Mouse (Mus musculus): Measurements from ENCODE around the gene Slc6a15. TPM values are rescaled to one million over a fixed set of nuclear protein-coding genes. Genes with fewer than 3 reads are reported as not detected.

Slc6a15 gene
- polyA plus RNA-seq (2012; fragmentation: generic; extraction: Trizol) = 1.5 TPM
- long read RNA-seq, experiment 1 = 0 reads
- long read RNA-seq, experiment 2 = 0 reads

DNA sequence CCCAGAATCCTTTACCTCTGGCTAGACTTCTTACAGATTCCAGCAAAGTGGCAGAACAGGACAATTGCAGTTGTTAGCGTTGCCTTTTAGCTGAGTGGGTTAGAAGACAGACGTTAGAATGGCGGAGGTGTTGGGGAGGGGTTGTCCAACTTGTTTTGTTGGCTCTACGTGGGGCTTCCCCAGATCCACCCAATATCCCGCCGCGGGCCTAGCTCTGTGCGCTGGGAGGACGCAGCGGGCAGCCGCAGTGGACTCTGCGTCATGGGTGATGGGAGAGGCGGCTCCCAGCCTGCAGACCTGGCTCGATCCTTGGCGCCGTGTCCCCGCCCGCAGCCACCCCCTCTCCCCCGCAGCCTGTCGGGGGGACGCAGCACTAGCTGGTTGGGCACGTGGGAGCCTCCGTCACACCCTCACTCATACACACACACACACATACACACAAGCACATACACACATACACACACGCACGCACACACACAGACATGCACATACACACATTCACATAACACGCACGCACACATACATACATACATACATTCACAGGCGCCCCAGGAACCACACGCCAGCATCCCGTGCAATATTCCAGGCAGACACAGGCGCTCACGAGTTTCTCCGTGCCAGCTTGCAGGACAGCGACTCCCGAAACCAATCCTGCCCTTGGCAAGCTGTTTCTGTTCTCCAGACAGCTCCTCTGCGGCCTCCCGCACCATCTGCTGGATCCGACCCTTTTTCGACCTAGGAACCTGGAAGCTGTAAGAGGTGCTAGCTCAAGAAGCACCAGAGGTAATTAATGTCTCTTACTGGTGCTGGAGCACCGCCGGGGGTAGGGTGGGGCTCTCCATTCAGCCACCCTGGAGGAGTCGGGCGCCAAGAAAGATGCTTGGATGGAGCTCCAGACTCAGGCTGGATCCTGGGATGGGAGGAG is at the start of gene Slc6a15:
Gene Slc6a15 (plus strand): TSS at position 413 of the 925 bp plus-strand sequence.
- Histone ChIP-seq H3K79me2 (ENCODE audit: control insufficient read depth, insufficient read depth) (no peaks in the 10 kb centered on the region), H3K4me3 (ENCODE audit: insufficient read depth, poor library complexity, severe bottlenecking) (peak within 1 kb of the TSS; percentile 36), H3ac (ENCODE audit: control insufficient read depth, insufficient read length, low read depth) (peak within 1 kb of the TSS; percentile 57), H3K27me3 (ENCODE audit: control insufficient read depth, insufficient read depth, insufficient read length) (no peaks in the 10 kb centered on the region), H3K79me3 (ENCODE audit: low read depth) (no peaks in the 10 kb centered on the region), H3K36me3 (ENCODE audit: control insufficient read depth, insufficient read depth) (no peaks in the 10 kb centered on the region)
- TF ChIP-seq CEBPB (IDR thresholded peaks at IDR 0.05; ENCODE audit: low read depth) (no peak), CTCF (IDR thresholded peaks at IDR 0.05; ENCODE audit: control insufficient read depth, insufficient read depth, insufficient read length) (no peak), FOSL1 (IDR thresholded peaks at IDR 0.05; ENCODE audit: insufficient read depth, low read length, poor library complexity, severe bottlenecking) (no peak), MAX (IDR thresholded peaks at IDR 0.05) (no peak), MYOG (IDR thresholded peaks at IDR 0.05; ENCODE audit: control insufficient read depth, extremely low read depth, insufficient read length) (no peak), MYOD1 (IDR thresholded peaks at IDR 0.05; ENCODE audit: control insufficient read depth, insufficient read length, low read depth) (no peak), USF1 (IDR thresholded peaks at IDR 0.05; ENCODE audit: low read depth) (no peak)

DNA sequence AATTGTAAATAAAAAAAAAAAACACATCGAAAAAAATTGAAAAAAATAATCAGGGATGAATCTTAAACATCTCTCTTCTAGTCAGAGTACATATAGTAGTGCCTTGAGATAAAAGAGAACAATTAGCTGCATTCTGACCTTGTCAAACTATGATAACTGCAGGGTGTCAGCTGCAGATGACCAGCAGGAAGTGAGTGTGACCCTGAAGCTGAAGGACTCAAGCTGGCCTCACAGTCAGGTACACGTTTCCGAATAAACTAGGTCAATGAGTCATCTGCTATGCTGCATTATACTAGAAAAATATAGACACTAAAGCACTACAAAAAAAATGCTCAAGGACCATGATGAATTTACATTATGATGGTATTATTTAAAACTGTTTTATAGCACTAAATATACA is 45.6 kb upstream of the Slc6a15 start:
- Histone ChIP-seq H3K36me3 (ENCODE audit: control insufficient read depth, insufficient read depth) (no peaks in the 10 kb centered on the region), H3K79me2 (ENCODE audit: control insufficient read depth, insufficient read depth) (no peaks in the 10 kb centered on the region), H3ac (ENCODE audit: control insufficient read depth, insufficient read length, low read depth) (no peak overlapping the region), H3K79me3 (ENCODE audit: low read depth) (no peaks in the 10 kb centered on the region), H3K27me3 (ENCODE audit: control insufficient read depth, insufficient read depth, insufficient read length) (no peaks in the 10 kb centered on the region), H3K4me3 (ENCODE audit: insufficient read depth, poor library complexity, severe bottlenecking) (no peak overlapping the region)
- TF ChIP-seq CTCF (IDR thresholded peaks at IDR 0.05; ENCODE audit: control insufficient read depth, insufficient read depth, insufficient read length) = no peak
- no peak for TF ChIP-seq MAX (IDR thresholded peaks at IDR 0.05)
- no peak for TF ChIP-seq MYOD1 (IDR thresholded peaks at IDR 0.05; ENCODE audit: control insufficient read depth, insufficient read length, low read depth)
- no peak for TF ChIP-seq MYOG (IDR thresholded peaks at IDR 0.05; ENCODE audit: control insufficient read depth, extremely low read depth, insufficient read length)
- no peak for TF ChIP-seq CEBPB (IDR thresholded peaks at IDR 0.05; ENCODE audit: low read depth)
- no peak for TF ChIP-seq USF1 (IDR thresholded peaks at IDR 0.05; ENCODE audit: low read depth)
- no peak for TF ChIP-seq FOSL1 (IDR thresholded peaks at IDR 0.05; ENCODE audit: insufficient read depth, low read length, poor library complexity, severe bottlenecking)

DNA sequence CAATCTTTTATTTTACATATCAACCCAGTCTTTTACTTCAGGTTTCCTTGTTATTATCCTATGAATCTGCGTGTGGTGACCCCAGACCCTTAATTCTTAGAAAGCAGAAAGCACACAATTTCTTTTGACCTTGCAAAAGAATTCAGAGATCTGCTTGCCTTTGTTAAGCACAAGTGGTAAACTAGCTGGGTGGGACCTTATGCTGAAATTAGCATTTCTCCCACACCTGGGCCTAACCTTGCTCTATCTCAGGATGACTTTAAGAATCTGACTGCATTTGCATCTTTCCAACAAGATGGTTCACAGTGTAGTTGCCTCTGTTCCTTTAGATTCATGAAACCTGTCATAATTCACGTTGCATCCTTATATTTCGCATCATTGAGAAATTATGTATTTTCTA is 44.2 kb upstream of the Slc6a15 start:
- no peaks in the 10 kb centered on the region for H3K27me3 ChIP-seq (ENCODE audit: control insufficient read depth, insufficient read depth, insufficient read length)
- H3K36me3 ChIP-seq (ENCODE audit: control insufficient read depth, insufficient read depth) = no peaks in the 10 kb centered on the region
- H3K79me3 ChIP-seq (ENCODE audit: low read depth) = no peaks in the 10 kb centered on the region
- no peak overlapping the region for H3ac ChIP-seq (ENCODE audit: control insufficient read depth, insufficient read length, low read depth)
- no peaks in the 10 kb centered on the region for H3K79me2 ChIP-seq (ENCODE audit: control insufficient read depth, insufficient read depth)
- H3K4me3 ChIP-seq (ENCODE audit: insufficient read depth, poor library complexity, severe bottlenecking) = no peak overlapping the region
- no peak for TF ChIP-seq USF1 (IDR thresholded peaks at IDR 0.05; ENCODE audit: low read depth)
- TF ChIP-seq MYOD1 (IDR thresholded peaks at IDR 0.05; ENCODE audit: control insufficient read depth, insufficient read length, low read depth) = no peak
- no peak for TF ChIP-seq MAX (IDR thresholded peaks at IDR 0.05)
- TF ChIP-seq CTCF (IDR thresholded peaks at IDR 0.05; ENCODE audit: control insufficient read depth, insufficient read depth, insufficient read length) = no peak
- TF ChIP-seq MYOG (IDR thresholded peaks at IDR 0.05; ENCODE audit: control insufficient read depth, extremely low read depth, insufficient read length) = no peak
- TF ChIP-seq CEBPB (IDR thresholded peaks at IDR 0.05; ENCODE audit: low read depth) = no peak
- no peak for TF ChIP-seq FOSL1 (IDR thresholded peaks at IDR 0.05; ENCODE audit: insufficient read depth, low read length, poor library complexity, severe bottlenecking)

GRCm38 (mm10) chr10:103334306-103334705 is 33.3 kb upstream of the Slc6a15 start:
- H3K79me3 ChIP-seq (ENCODE audit: low read depth) = no peaks in the 10 kb centered on the region
- no peaks in the 10 kb centered on the region for H3K36me3 ChIP-seq (ENCODE audit: control insufficient read depth, insufficient read depth)
- H3K4me3 ChIP-seq (ENCODE audit: insufficient read depth, poor library complexity, severe bottlenecking) = no peak overlapping the region
- no peaks in the 10 kb centered on the region for H3K79me2 ChIP-seq (ENCODE audit: control insufficient read depth, insufficient read depth)
- no peaks in the 10 kb centered on the region for H3K27me3 ChIP-seq (ENCODE audit: control insufficient read depth, insufficient read depth, insufficient read length)
- H3ac ChIP-seq (ENCODE audit: control insufficient read depth, insufficient read length, low read depth) = no peak overlapping the region
- no peak for TF ChIP-seq MAX (IDR thresholded peaks at IDR 0.05)
- no peak for TF ChIP-seq MYOG (IDR thresholded peaks at IDR 0.05; ENCODE audit: control insufficient read depth, extremely low read depth, insufficient read length)
- TF ChIP-seq CEBPB (IDR thresholded peaks at IDR 0.05; ENCODE audit: low read depth) = no peak
- TF ChIP-seq FOSL1 (IDR thresholded peaks at IDR 0.05; ENCODE audit: insufficient read depth, low read length, poor library complexity, severe bottlenecking) = no peak

DNA sequence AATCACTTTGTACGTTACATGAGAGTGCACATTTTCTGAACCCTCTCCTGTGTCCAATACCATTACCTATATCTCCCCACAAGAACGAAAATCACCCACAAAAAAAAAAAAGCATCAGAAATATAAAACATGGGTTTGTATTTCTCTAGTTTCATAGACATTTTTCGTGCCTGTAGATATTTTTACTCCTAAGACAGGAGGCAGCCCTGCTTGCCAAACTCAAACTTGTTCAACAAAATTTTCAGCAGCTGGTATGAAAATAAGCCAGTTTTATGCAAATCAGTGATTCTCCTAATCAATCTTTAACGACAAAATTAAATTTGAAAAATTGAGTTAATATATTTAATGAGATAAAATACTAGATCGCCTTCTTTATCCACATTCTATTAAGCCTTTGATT is 27.7 kb upstream of the Slc6a15 start:
- Histone ChIP-seq H3K79me3 (ENCODE audit: low read depth) (no peaks in the 10 kb centered on the region), H3ac (ENCODE audit: control insufficient read depth, insufficient read length, low read depth) (no peak overlapping the region), H3K27me3 (ENCODE audit: control insufficient read depth, insufficient read depth, insufficient read length) (no peaks in the 10 kb centered on the region), H3K4me3 (ENCODE audit: insufficient read depth, poor library complexity, severe bottlenecking) (no peak overlapping the region), H3K79me2 (ENCODE audit: control insufficient read depth, insufficient read depth) (no peaks in the 10 kb centered on the region), H3K36me3 (ENCODE audit: control insufficient read depth, insufficient read depth) (no peaks in the 10 kb centered on the region)
- TF ChIP-seq MYOG (IDR thresholded peaks at IDR 0.05; ENCODE audit: control insufficient read depth, extremely low read depth, insufficient read length) (no peak), MAX (IDR thresholded peaks at IDR 0.05) (no peak), MYOD1 (IDR thresholded peaks at IDR 0.05; ENCODE audit: control insufficient read depth, insufficient read length, low read depth) (no peak), FOSL1 (IDR thresholded peaks at IDR 0.05; ENCODE audit: insufficient read depth, low read length, poor library complexity, severe bottlenecking) (no peak), USF1 (IDR thresholded peaks at IDR 0.05; ENCODE audit: low read depth) (no peak), CTCF (IDR thresholded peaks at IDR 0.05; ENCODE audit: control insufficient read depth, insufficient read depth, insufficient read length) (no peak), CEBPB (IDR thresholded peaks at IDR 0.05; ENCODE audit: low read depth) (no peak)

Measured in C2C12 (cell line).